Mouse (Mus musculus) heart, adult 8-10 months (tissue): ENCODE results near the gene Tnxb. TPM values are rescaled to one million over a fixed set of nuclear protein-coding genes. Genes with fewer than 3 reads are reported as not detected.
"Not testable (repeated sequence)": the region's sequence is repeated elsewhere in the genome, so short reads cannot be mapped to it uniquely, and the experiment has no call there.

ENCODE experiments used
- DNase-seq: peaks from one replicate; pipeline ENCODE4 v3.0.0; 2022; ENCODE audit warnings: low spot score
- total RNA-seq, 4 experiments: library from RNA; stranded (reverse); gene quantifications; 2 replicates each; pipeline ENCODE4 v1.2.4; 2022

The Tnxb gene
- total RNA-seq, 4 experiments from 2014 or later = 22.4 to 34.3 (median 32.2) TPM

- not testable (repeated sequence) for DNase-seq
Observed at GRCm38 (mm10) chr17:34729779-34730553, 59.6 kb downstream of the Tnxb start.

DNA sequence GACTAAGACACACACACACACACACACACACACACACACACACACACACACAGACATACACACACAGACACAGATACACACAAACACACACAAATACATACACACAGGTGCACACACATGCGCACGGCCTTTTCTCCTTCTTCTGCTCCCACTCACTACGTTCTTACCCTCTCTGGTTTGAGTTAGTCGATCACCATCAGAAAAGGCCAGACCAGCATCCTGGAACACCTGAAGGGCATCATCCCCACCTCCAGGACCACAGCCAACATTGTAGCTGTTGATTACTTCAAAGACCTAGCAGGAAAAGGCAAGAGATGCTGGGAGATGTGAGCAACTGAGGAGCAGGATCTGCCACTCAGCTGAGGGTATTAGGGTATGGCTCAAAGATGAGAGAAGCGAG, 67.1 kb downstream of the Tnxb start:
- not testable (repeated sequence) for DNase-seq

DNA sequence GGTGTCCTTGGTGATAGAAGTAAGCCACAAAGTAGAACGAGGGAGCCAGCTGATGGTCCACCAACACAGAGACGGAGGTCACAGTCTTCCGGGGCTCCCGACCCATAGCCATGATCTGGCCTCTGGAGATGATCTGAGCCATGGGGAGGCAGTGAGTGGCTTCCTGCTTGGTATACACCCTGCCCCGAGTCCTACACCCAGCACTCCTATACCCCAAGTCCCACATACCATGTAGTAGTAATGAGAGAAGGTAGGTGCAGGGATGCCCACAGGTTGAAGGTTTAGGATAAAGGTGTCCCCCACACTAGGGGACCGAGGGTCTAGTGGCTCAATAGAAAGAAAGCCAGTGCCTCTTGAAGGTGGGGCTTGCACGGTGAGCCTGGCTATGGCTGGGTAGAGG, 69.4 kb downstream of the Tnxb start:
- not testable (repeated sequence) for DNase-seq

DNA sequence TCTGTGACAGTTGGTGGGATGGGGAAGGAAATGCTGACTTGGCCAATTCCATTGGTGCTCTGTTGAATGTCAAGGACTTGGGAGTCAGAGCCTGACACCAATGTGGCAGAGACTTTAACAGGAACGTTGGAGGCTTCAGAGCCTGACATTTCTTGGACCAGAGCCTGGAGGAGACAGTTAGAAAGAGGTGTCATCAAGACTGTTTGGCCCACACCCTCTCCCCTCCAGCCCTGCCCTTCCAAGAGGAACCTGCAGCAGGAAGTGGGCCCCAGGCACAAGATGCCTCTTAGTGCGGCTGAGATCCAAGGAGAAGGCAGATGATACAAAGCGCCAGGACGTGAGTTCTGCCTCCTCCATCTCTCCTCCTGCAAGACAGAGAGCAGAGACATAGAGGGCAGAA, 69.9 kb downstream of the Tnxb start:
- no peak for DNase-seq

DNA sequence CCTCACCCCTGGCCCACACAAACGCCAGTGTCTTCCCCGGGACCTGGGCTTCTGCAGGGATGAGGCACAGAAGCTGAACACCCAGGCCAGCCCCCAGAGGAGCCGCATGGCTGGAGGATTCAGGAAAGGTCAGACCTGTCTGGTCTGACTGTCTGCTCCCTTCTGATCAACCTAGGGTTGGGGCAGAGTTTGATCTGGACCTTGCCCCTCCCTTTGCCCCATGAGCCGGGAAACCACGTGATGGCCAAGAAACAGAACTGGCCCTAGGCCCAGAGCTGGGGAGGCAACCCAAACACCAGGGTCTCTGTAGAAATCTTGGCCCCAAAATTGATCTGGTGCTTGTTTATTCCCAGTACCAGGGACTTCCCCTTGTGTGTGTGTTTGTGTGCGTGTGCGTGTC, 73.4 kb downstream of the Tnxb start, which contains the start of gene C4b:
Gene C4b, minus strand, starts transcription at position 164 of the 400 bp plus-strand sequence.
- no peak for DNase-seq

- no peak for DNase-seq
Observed at GRCm38 (mm10) chr17:34744206-34744605, 73.9 kb downstream of the Tnxb start.

DNA sequence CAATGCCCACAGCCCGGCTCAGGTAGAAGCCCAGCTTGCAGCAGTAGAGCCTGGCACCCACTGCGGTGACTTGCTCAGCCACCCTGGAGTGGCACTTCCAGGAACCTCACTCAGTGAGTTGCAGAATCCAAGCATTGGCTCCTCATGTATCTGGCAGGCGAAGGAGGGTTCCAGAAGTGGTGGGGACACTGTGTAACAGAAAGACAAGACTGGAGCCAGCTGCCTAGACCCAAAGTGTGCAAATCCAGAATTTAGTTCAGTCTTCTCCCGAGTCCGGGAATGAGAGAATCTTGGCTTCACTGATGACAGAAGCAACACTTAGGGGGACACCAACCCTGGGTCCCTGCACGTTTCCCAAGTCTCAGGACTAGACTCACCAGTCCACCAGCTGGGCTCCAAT, 74.3 kb downstream of the Tnxb start:
- DNase-seq = not testable (repeated sequence)

DNA sequence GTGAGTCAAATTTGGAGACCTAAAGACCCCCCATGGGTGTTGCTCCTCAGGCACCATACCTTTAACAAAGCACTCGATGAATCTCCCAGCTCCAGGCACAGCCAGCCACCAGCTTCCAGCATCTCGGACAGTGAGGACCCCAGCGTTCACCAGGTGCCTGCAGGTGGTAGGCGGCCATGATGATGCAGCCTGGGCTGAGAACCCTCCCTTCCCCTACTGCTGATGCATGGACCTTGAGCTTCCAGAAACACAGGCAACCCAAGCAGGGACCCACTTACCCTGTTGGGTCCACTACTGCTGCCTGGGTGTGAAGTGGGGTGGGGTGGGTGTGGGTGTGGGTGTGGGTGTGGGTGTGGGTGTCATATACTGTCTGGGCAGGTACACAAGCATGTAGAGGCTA, 74.8 kb downstream of the Tnxb start:
- not testable (repeated sequence) for DNase-seq

GRCm38 (mm10) chr17:34746531-34746930, 76.2 kb downstream of the Tnxb start:
- DNase-seq = no peak

GRCm38 (mm10) chr17:34761471-34761870, 91.1 kb downstream of the Tnxb start:
- no peak for DNase-seq

Other genes starting within 250 kb of the Tnxb start
- gene Btnl4, start 193.2 kb upstream of the Tnxb start, total RNA-seq = not detected
- not detected for gene Btnl6, start 153.2 kb upstream of the Tnxb start, total RNA-seq
- 10 to 100 TPM; 25.7 to 32.7 (median 28.6) TPM for gene Notch4, start 106.3 kb upstream of the Tnxb start, total RNA-seq
- 1 to 10 TPM; 2.0 to 4.5 (median 3.1) TPM for gene Gpsm3, start 80.7 kb upstream of the Tnxb start, total RNA-seq
- 10 to 100 TPM; 16.0 to 20.6 (median 17.6) TPM for gene Pbx2, start 79.3 kb upstream of the Tnxb start, total RNA-seq
- under 1 TPM in 2 of 4 experiments, not detected in 2; 0.14 to 0.16 TPM for gene Ager, start 72.7 kb upstream of the Tnxb start, total RNA-seq
- gene Rnf5, start 66.8 kb upstream of the Tnxb start, total RNA-seq = 10 to 100 TPM; 37.4 to 42.5 (median 39.1) TPM
- 10 to 100 TPM; 66.5 to 78.4 (median 73.4) TPM for gene Agpat1, start 66.3 kb upstream of the Tnxb start, total RNA-seq
- 1 to 10 TPM in 3 of 4 experiments, under 1 TPM in 1; 0.94 to 1.3 (median 1.0) TPM for gene Egfl8, start 54.6 kb upstream of the Tnxb start, total RNA-seq
- 10 to 100 TPM; 48.1 to 68.8 (median 59.5) TPM for gene Ppt2, start 42.0 kb upstream of the Tnxb start, total RNA-seq
- gene Prrt1, start 41.0 kb upstream of the Tnxb start, total RNA-seq = 1 to 10 TPM in 3 of 4 experiments, under 1 TPM in 1; 0.92 to 1.4 (median 1.1) TPM
- gene Fkbpl, start 25.8 kb upstream of the Tnxb start, total RNA-seq = 1 to 10 TPM; 6.9 to 9.7 (median 8.6) TPM
- gene Atf6b, start 23.4 kb upstream of the Tnxb start, total RNA-seq = 10 to 100 TPM; 14.4 to 19.9 (median 16.0) TPM
- 10 to 100 TPM; 14.3 to 71.5 (median 21.2) TPM for gene C4b, start 73.3 kb downstream of the Tnxb start, total RNA-seq
- under 1 TPM in 1 of 4 experiments, not detected in 3; 0.35 TPM for gene Cyp21a1, start 134.0 kb downstream of the Tnxb start, total RNA-seq
- 10 to 100 TPM in 2 of 4 experiments, 1 to 10 TPM in 2; 8.2 to 14.6 (median 9.5) TPM for gene Stk19, start 166.4 kb downstream of the Tnxb start, total RNA-seq
- 10 to 100 TPM; 10.6 to 15.9 (median 11.5) TPM for gene Dxo, start 166.5 kb downstream of the Tnxb start, total RNA-seq
- gene Skiv2l, start 179.7 kb downstream of the Tnxb start, total RNA-seq = 10 to 100 TPM; 21.8 to 29.1 (median 25.8) TPM
- gene Nelfe, start 179.9 kb downstream of the Tnxb start, total RNA-seq = 10 to 100 TPM; 16.6 to 17.9 (median 16.7) TPM
- 1 to 10 TPM; 2.2 to 8.5 (median 4.5) TPM for gene Cfb, start 192.0 kb downstream of the Tnxb start, total RNA-seq
- gene Zbtb12, start 208.9 kb downstream of the Tnxb start, total RNA-seq = 1 to 10 TPM; 8.5 to 9.9 (median 9.1) TPM
- gene Gm20547, start 211.5 kb downstream of the Tnxb start, total RNA-seq = not detected
- 1 to 10 TPM; 1.8 to 4.1 (median 3.0) TPM for gene C2, start 227.7 kb downstream of the Tnxb start, total RNA-seq
- 10 to 100 TPM; 41.5 to 45.8 (median 42.4) TPM for gene Ehmt2, start 227.9 kb downstream of the Tnxb start, total RNA-seq
- gene Slc44a4, start 243.9 kb downstream of the Tnxb start, total RNA-seq = not detected